Mouse (Mus musculus) CD4-positive naive resting alpha-beta T cell, adult 57 days (primary cell): Measurements from ENCODE around the gene Vmn1r81. TPM values are rescaled to one million over a fixed set of nuclear protein-coding genes. Genes with fewer than 3 reads are reported as not detected.

Experiments used
- total RNA-seq: library from RNA; stranded (reverse); gene quantifications from one replicate; pipeline ENCODE4 v1.2.4, GENCODE M21; 2023

Vmn1r81 gene
- 0.15 TPM for total RNA-seq

DNA sequence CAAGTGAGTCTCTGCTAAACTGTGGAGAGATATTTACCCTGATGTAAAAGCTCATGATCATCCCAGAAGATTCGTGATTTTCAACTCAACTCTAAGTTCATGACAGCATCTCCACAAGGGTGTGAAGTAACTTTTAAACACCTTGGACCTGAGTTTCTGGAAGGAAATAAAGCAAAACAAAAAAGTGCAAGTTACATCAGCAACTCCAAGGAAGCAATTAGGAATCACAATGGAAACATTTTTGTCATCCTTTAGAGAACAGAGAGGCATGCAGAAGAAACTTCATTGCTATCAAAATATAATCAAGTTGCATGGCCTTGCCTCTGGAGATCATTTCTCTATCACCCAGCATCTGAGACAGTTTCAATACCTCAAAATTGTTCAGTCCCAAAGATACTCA, at the start of gene Vmn1r81:
TSS of gene Vmn1r81 (minus strand) at position 101 of the 400 bp plus-strand sequence.

DNA sequence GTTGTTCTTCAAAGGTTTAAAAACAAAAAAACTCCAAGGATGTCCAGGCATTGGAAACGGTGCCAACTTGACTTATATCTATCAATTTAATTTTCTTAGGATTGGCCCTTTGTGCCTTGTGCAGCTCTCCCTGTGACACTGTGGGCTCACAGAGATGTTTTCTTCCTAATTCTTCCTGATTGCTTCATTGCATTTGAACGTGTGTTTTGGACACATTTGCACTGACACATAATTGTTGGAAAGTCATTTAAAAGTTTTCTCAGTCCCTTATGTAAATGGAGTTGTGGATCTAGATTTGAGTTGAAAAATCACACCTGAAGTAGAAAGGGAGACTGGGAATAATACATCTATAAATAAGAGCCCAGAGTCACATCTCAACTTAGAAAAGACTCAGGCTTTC, 32.1 kb upstream of the Vmn1r81 start, which contains the start of gene Vmn1r82:
TSS of gene Vmn1r82 (plus strand) at position 301 of the 400 bp plus-strand sequence.

Other genes starting within 250 kb of the Vmn1r81 start
- gene Vmn1r77, start 231.5 kb downstream of the Vmn1r81 start, total RNA-seq: not detected
- gene Vmn1r78, start 118.0 kb downstream of the Vmn1r81 start, total RNA-seq: not detected
- gene Vmn1r79, start 97.0 kb downstream of the Vmn1r81 start, total RNA-seq: not detected
- not detected for gene Vmn1r80, start 79.0 kb downstream of the Vmn1r81 start, total RNA-seq
- gene Vmn1r82, start 32.2 kb upstream of the Vmn1r81 start, total RNA-seq: not detected
- not detected for gene Vmn1r83, start 61.2 kb upstream of the Vmn1r81 start, total RNA-seq
- not detected for gene Vmn1r84, start 101.0 kb upstream of the Vmn1r81 start, total RNA-seq
- 4.0 TPM for gene Zfp551, start 154.5 kb upstream of the Vmn1r81 start, total RNA-seq
- 6.8 TPM for gene Zfp606, start 210.0 kb upstream of the Vmn1r81 start, total RNA-seq
- not detected for gene 2900092C05Rik, start 244.2 kb upstream of the Vmn1r81 start, total RNA-seq